Mouse (Mus musculus): ENCODE data around the gene Tet2.

GRCm38 (mm10) chr3:133571961-133572360 lies 27.0 kb upstream of the Tet2 start:
- TF ChIP-seq POLR2A (IDR thresholded peaks at IDR 0.05; ENCODE audit: low read depth, low read length) (no peak), CTCF (IDR thresholded peaks at IDR 0.05; ENCODE audit: borderline replicate concordance, insufficient read depth, low read length) (no peak)

All from embryonic fibroblast, embryonic 13.5 days (primary cell).